Mouse (Mus musculus) macrophage (primary cell): ENCODE measurements around the gene Tceanc2. TPM values are rescaled to one million over a fixed set of nuclear protein-coding genes. Genes with fewer than 3 reads are reported as not detected.

ENCODE experiments used
- H3K27ac ChIP-seq: fragments of 350-480 bp; formaldehyde crosslinking; 2 replicates; pipeline ENCODE4 v1.9.0; 2021
- H3K36me3 ChIP-seq: fragments of 350-480 bp; formaldehyde crosslinking; 2 replicates; pipeline ENCODE4 v1.9.0; 2021; ENCODE audit errors: inconsistent target
- H3K4me3 ChIP-seq: fragments of 350-480 bp; formaldehyde crosslinking; 2 replicates; pipeline ENCODE4 v1.9.0; 2021; ENCODE audit errors: inconsistent target
- H3K79me2 ChIP-seq: fragments of 350-480 bp; formaldehyde crosslinking; 2 replicates; pipeline ENCODE4 v1.9.0; 2021; ENCODE audit errors: inconsistent target
- WGBS: methylation state at CpG from one replicate; pipeline ENCODE4 v1.1.7; 2026; ENCODE audit warnings: inconsistent platforms; ENCODE audit not compliant: missing documents; 5-methylcytosine and 5-hydroxymethylcytosine counted together
- polyA plus RNA-seq: library from polyadenylated mRNA; stranded (reverse); fragments of 250-400 nt; gene quantifications from 3 replicates; pipeline ENCODE4 v1.2.4, GENCODE M21; 2018; ENCODE audit warnings: inconsistent platforms

The Tceanc2 gene
- polyA plus RNA-seq, 1 experiment from 2014 or later, result 65.4 TPM

GRCm38 (mm10) chr4:107198072-107198471, 19.2 kb upstream of the Tceanc2 start:
- Histone ChIP-seq H3K4me3 (no peak overlapping the region), H3K79me2 (no peaks in the 10 kb centered on the region), H3K27ac (no peak overlapping the region), H3K36me3 (peaks cover 85% of the 10 kb centered on the region)
- WGBS, result 92% methylated on average over 5 of the region's 5 CpGs

GRCm38 (mm10) chr4:107196454-107196853, 17.5 kb upstream of the Tceanc2 start:
- no peak overlapping the region for H3K27ac ChIP-seq
- H3K36me3 ChIP-seq, result peaks cover 75% of the 10 kb centered on the region
- H3K79me2 ChIP-seq, result no peaks in the 10 kb centered on the region
- no peak overlapping the region for H3K4me3 ChIP-seq
- 91% methylated on average over 2 of the region's 2 CpGs for WGBS

GRCm38 (mm10) chr4:107193841-107194240, 14.9 kb upstream of the Tceanc2 start:
- H3K36me3 ChIP-seq, result peaks cover 73% of the 10 kb centered on the region
- H3K4me3 ChIP-seq, result no peak overlapping the region
- peaks cover under 1% of the 10 kb centered on the region; the same call in 1 of the 2 replicates for H3K79me2 ChIP-seq
- 78% methylated on average over 3 of the region's 3 CpGs for WGBS
- no peak overlapping the region for H3K27ac ChIP-seq

- peaks cover 56% of the 10 kb centered on the region for H3K36me3 ChIP-seq
Measured at GRCm38 (mm10) chr4:107185703-107186102, 6.8 kb upstream of the Tceanc2 start.

GRCm38 (mm10) chr4:107183203-107183602, 4.3 kb upstream of the Tceanc2 start:
- no peak overlapping the region for H3K4me3 ChIP-seq
- peaks cover 31% of the 10 kb centered on the region for H3K36me3 ChIP-seq
- 86% methylated on average over 4 of the region's 4 CpGs for WGBS
- H3K27ac ChIP-seq, result no peak overlapping the region
- peaks cover 90% of the 10 kb centered on the region for H3K79me2 ChIP-seq

More at GRCm38 (mm10) chr4:107185703-107186102, 6.8 kb upstream of the Tceanc2 start:
- 98% methylated on average over 3 of the region's 3 CpGs for WGBS
- no peak overlapping the region for H3K27ac ChIP-seq
- no peak overlapping the region for H3K4me3 ChIP-seq
- H3K79me2 ChIP-seq, result peaks cover 72% of the 10 kb centered on the region

- Histone ChIP-seq H3K27ac (no peak overlapping the region), H3K36me3 (peaks cover 27% of the 10 kb centered on the region), H3K79me2 (peaks cover 90% of the 10 kb centered on the region), H3K4me3 (no peak overlapping the region)
- 50% methylated on average over 2 of the region's 2 CpGs for WGBS
Measured at GRCm38 (mm10) chr4:107182796-107183195, 3.9 kb upstream of the Tceanc2 start.

GRCm38 (mm10) chr4:107181866-107182265, 3.0 kb upstream of the Tceanc2 start:
- H3K36me3 ChIP-seq, result peaks cover 18% of the 10 kb centered on the region
- H3K79me2 ChIP-seq, result peaks cover 91% of the 10 kb centered on the region
- H3K4me3 ChIP-seq, result no peak overlapping the region
- no peak overlapping the region for H3K27ac ChIP-seq
- WGBS, result 68% methylated on average over 6 of the region's 6 CpGs

GRCm38 (mm10) chr4:107180746-107181145, 1.8 kb upstream of the Tceanc2 start:
- Histone ChIP-seq H3K4me3 (no peak overlapping the region), H3K27ac (no peak overlapping the region), H3K79me2 (peaks cover 91% of the 10 kb centered on the region), H3K36me3 (peaks cover 13% of the 10 kb centered on the region; the same call in 1 of the 2 replicates)

- Histone ChIP-seq H3K27ac (peak overlapping the region; percentile 80), H3K79me2 (peaks cover 91% of the 10 kb centered on the region), H3K4me3 (peak overlapping the region; percentile 78), H3K36me3 (peaks cover 15% of the 10 kb centered on the region; the same call in 1 of the 2 replicates)
- WGBS, result 4% methylated on average over 7 of the region's 8 CpGs
Measured at GRCm38 (mm10) chr4:107179561-107179960, 645 bp upstream of the Tceanc2 start.

GRCm38 (mm10) chr4:107178182-107178829, 610 bp downstream of the Tceanc2 start, which contains the start of gene Tmem59:
Gene Tmem59, plus strand, starts transcription at chr4:107178399.
- WGBS, result under 1% methylated on average over 49 of the region's 49 CpGs

GRCm38 (mm10) chr4:107177506-107177905, 1.4 kb downstream of the Tceanc2 start:
- peaks cover 24% of the 10 kb centered on the region; the same call in 1 of the 2 replicates for H3K36me3 ChIP-seq
- 25% methylated on average over 11 of the region's 11 CpGs for WGBS
- H3K79me2 ChIP-seq, result peaks cover 77% of the 10 kb centered on the region
- H3K4me3 ChIP-seq, result peak overlapping the region; percentile 78
- peak overlapping the region; percentile 80 for H3K27ac ChIP-seq

More at GRCm38 (mm10) chr4:107178182-107178829, 610 bp downstream of the Tceanc2 start, which contains the start of gene Tmem59:
- Histone ChIP-seq H3K79me2 (peaks cover 83% of the 10 kb centered on the region), H3K36me3 (peaks cover 23% of the 10 kb centered on the region; the same call in 1 of the 2 replicates), H3K4me3 (peak within 1 kb of the TSS; percentile 78), H3K27ac (peak within 1 kb of the TSS; percentile 80)

GRCm38 (mm10) chr4:107167798-107168197, 11.1 kb downstream of the Tceanc2 start:
- Histone ChIP-seq H3K79me2 (peaks cover 18% of the 10 kb centered on the region; the same call in 1 of the 2 replicates), H3K27ac (no peak overlapping the region), H3K4me3 (no peak overlapping the region), H3K36me3 (peaks cover 39% of the 10 kb centered on the region)
- 17% methylated on average over 5 of the region's 5 CpGs for WGBS

- WGBS, result 89% methylated on average over 5 of the region's 5 CpGs
- peaks cover 8% of the 10 kb centered on the region; the same call in 1 of the 2 replicates for H3K79me2 ChIP-seq
- H3K36me3 ChIP-seq, result peaks cover 38% of the 10 kb centered on the region
- H3K4me3 ChIP-seq, result no peak overlapping the region
- no peak overlapping the region for H3K27ac ChIP-seq
Measured at GRCm38 (mm10) chr4:107166700-107167099, 12.2 kb downstream of the Tceanc2 start.

- H3K4me3 ChIP-seq, result no peak overlapping the region
- H3K27ac ChIP-seq, result no peak overlapping the region
- H3K36me3 ChIP-seq, result peaks cover 65% of the 10 kb centered on the region
- peaks cover 20% of the 10 kb centered on the region; the same call in 1 of the 2 replicates for H3K79me2 ChIP-seq
- WGBS, result 46% methylated on average over 9 of the region's 9 CpGs
Measured at GRCm38 (mm10) chr4:107163756-107164587, 14.9 kb downstream of the Tceanc2 start.

- H3K27ac ChIP-seq, result no peak overlapping the region
- H3K79me2 ChIP-seq, result peaks cover 20% of the 10 kb centered on the region; the same call in 1 of the 2 replicates
- peaks cover 71% of the 10 kb centered on the region for H3K36me3 ChIP-seq
- no peak overlapping the region for H3K4me3 ChIP-seq
- whole genome bisulfite sequencing, result 94% methylated on average over 10 of the region's 10 CpGs
Measured at GRCm38 (mm10) chr4:107163341-107163740, 15.6 kb downstream of the Tceanc2 start.
